Comparison of ENCODE assay signal across 34 mouse cellular contexts in genomic region chr14:94525238-94525637, GRCm38 (mm10).
"Had no signal": no experiment of that assay in that cellular context is flagged by ENCODE, and none has a peak within 500 bp of the region (broad histone marks: within the 10 kb centered on the region; RNA-seq: fewer than 3 reads in every experiment).

No protein-coding gene starts in this region.

- H3K4me3 ChIP-seq: heart, embryonic 10.5 days; heart, embryonic 12.5 days; heart, embryonic 13.5 days; heart, embryonic 15.5 days; hindbrain, embryonic 12.5 days; hindbrain, embryonic 13.5 days; hindbrain, embryonic 15.5 days; intestine, embryonic 15.5 days; kidney, embryonic 15.5 days; layer of hippocampus, adult 2 months; left cerebral cortex, adult 2 months had no signal

- H3K4me2 ChIP-seq: heart, embryonic 11.5 days; heart, embryonic 12.5 days; heart, embryonic 13.5 days; heart, embryonic 15.5 days; hindbrain, embryonic 12.5 days; hindbrain, embryonic 13.5 days; hindbrain, embryonic 14.5 days; hindbrain, embryonic 15.5 days; intestine, embryonic 15.5 days; kidney, embryonic 15.5 days had no signal

- DNase-seq: heart, postnatal 10 days; heart, postnatal 14 days; heart, postnatal 36 days; heart, postnatal 4 days; kidney, adult 11 months; kidney, adult 18-20 months; kidney, adult 2 months; kidney, adult 8-10 months; kidney, adult 9 months; kidney, postnatal 10 days; kidney, postnatal 14 days; kidney, postnatal 25 days; kidney, postnatal 36 days; kidney, postnatal 4 days; layer of hippocampus, adult 9-11 months; layer of hippocampus, postnatal 36 days had no signal

- H3K9me3 ChIP-seq: heart, embryonic 10.5 days; heart, embryonic 12.5 days; heart, embryonic 13.5 days; heart, embryonic 15.5 days; hindbrain, embryonic 12.5 days; hindbrain, embryonic 13.5 days; hindbrain, embryonic 15.5 days; intestine, embryonic 15.5 days; kidney, embryonic 15.5 days had no signal

- H3K4me1 ChIP-seq: heart, embryonic 10.5 days; heart, embryonic 12.5 days; heart, embryonic 13.5 days; heart, embryonic 15.5 days; hindbrain, embryonic 12.5 days; hindbrain, embryonic 15.5 days; intestine, embryonic 15.5 days had no signal

- ATAC-seq: hindbrain, embryonic 16.5 days; hindbrain, postnatal 0 days; intestine, embryonic 15.5 days; intestine, embryonic 16.5 days; intestine, postnatal 0 days had no signal

- H3K27ac ChIP-seq: heart, embryonic 10.5 days; heart, embryonic 13.5 days; heart, embryonic 15.5 days; hindbrain, embryonic 12.5 days; hindbrain, embryonic 13.5 days; hindbrain, embryonic 14.5 days; hindbrain, embryonic 15.5 days; hindbrain, postnatal 0 days; intestine, embryonic 15.5 days; kidney, embryonic 15.5 days; kidney, postnatal 0 days; layer of hippocampus, adult 2 months; left cerebral cortex, adult 2 months had no signal

- H3K9ac ChIP-seq: heart, embryonic 12.5 days; heart, embryonic 13.5 days; heart, embryonic 15.5 days; hindbrain, embryonic 12.5 days; hindbrain, embryonic 13.5 days; hindbrain, embryonic 14.5 days; hindbrain, embryonic 15.5 days; intestine, embryonic 15.5 days; kidney, embryonic 15.5 days had no signal

- H3K27me3 ChIP-seq: heart, embryonic 12.5 days; heart, embryonic 13.5 days; heart, embryonic 15.5 days; hindbrain, embryonic 12.5 days; hindbrain, embryonic 13.5 days; hindbrain, embryonic 15.5 days; intestine, embryonic 15.5 days; kidney, embryonic 15.5 days had no signal

- H3K36me3 ChIP-seq: heart, embryonic 10.5 days; heart, embryonic 12.5 days; heart, embryonic 13.5 days; heart, embryonic 15.5 days; hindbrain, embryonic 12.5 days; hindbrain, embryonic 13.5 days; hindbrain, embryonic 15.5 days; intestine, embryonic 15.5 days; kidney, embryonic 15.5 days had no signal
